Mouse (Mus musculus) heart, adult 2 months (tissue): ENCODE measurements around the gene Cdk17.

Experiments used
- CTCF ChIP-seq: fragments of 200-600 bp; IDR thresholded peaks from 2 replicates; pipeline ENCODE4 v1.8.1; 2022; ENCODE audit warnings: antibody characterized with exemption, mild to moderate bottlenecking, moderate library complexity
- EP300 ChIP-seq: fragments of 200-500 bp; IDR thresholded peaks from 2 replicates; pipeline ENCODE4 v1.6.1; 2011; ENCODE audit warnings: low read depth, low read length, control low read depth; ENCODE audit not compliant: insufficient read depth
- POLR2A ChIP-seq: fragments of 200-500 bp; IDR thresholded peaks from 2 replicates; pipeline ENCODE4 v1.6.1; 2011; ENCODE audit warnings: mild to moderate bottlenecking, low read depth, low read length, control low read depth; ENCODE audit not compliant: insufficient read depth

DNA sequence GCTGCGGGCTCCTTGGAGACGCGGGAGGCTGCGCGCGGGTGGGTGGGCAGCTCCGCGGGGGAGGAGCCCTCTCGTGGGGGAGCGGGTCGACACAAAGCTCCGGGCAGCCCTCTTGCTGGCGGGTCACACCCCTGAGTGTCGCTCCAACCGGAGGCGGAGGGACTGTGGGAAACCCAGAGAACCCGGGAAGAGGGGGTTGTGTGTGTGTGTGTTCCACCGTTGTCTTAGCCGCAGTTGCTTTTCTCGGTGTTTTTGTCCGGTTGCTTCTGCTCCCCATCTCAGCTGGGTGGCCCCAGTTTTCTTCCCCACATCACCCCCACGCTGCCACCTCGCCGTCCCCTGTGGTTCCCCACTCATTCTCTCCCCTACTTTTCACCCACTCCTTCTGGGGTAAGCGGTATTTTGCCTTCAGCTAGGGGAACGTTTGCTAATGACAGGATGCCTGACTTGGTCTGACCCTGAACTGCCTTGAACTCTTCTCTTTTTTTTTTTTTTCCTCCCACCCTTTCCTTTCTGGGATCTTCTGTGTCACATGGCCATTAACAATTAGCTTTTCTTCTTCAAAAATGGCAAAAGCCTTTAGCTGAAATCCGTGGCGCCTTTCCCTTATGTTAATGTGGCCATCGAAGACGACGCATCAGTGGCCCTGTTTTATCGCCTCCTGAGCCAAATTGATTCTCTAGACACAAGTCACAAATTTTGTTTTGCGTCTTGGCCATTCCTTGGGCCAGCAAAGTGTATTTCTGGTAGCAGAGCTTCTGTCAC lies 1.0 kb downstream of the Cdk17 start:
- TF ChIP-seq CTCF (no peak), POLR2A (peak; percentile 66; the same call in 1 of the 2 replicates), EP300 (0 out of 2 replicates have a peak, but pooled peaks have one; percentile 12)
